Mouse (Mus musculus) gastrocnemius, postnatal 14 days (tissue): Measurements from ENCODE around the gene Tbc1d5. TPM values are rescaled to one million over a fixed set of nuclear protein-coding genes. Genes with fewer than 3 reads are reported as not detected.
A peak's percentile ranks its signal among the peaks of the same experiment; 100 is the strongest.

Experiments
- DNase-seq: peaks from one replicate; pipeline ENCODE4 v3.0.0; 2021; ENCODE audit warnings: mixed read lengths
- intact Hi-C: fragments of 180-260 bp; cut with DNase I; formaldehyde crosslinking; loops from one replicate; pipeline ENCODE4 v1.15.1; 2025; ENCODE audit warnings: low total_unique reads
- total RNA-seq, 2 experiments: library from RNA; stranded (reverse); gene quantifications; 2 replicates each; pipeline ENCODE4 v1.2.3; 2021

The Tbc1d5 gene
- total RNA-seq, 2 experiments from 2014 or later: 7.3 to 7.6 TPM

- no peak for DNase-seq
- intact Hi-C loops: no loop called here
These were observed 271.0 kb downstream of the Tbc1d5 start for GRCm38 (mm10) chr17:50908160-50908559.

GRCm38 (mm10) chr17:50906630-50907029, 272.5 kb downstream of the Tbc1d5 start:
- intact Hi-C loops: no loop called here
- no peak for DNase-seq

GRCm38 (mm10) chr17:50904463-50904862, 274.7 kb downstream of the Tbc1d5 start:
- intact Hi-C loops: no loop called here
- DNase-seq: no peak

GRCm38 (mm10) chr17:50897867-50898266, 281.3 kb downstream of the Tbc1d5 start:
- no peak for DNase-seq
- intact Hi-C loops: no loop called here

GRCm38 (mm10) chr17:50889475-50889874, 289.7 kb downstream of the Tbc1d5 start:
- intact Hi-C loops: no loop called here
- DNase-seq: no peak

- DNase-seq: no peak
- intact Hi-C loops: no loop called here
These were observed 299.2 kb downstream of the Tbc1d5 start for GRCm38 (mm10) chr17:50879910-50880309.

- intact Hi-C loops: no loop called here
- no peak for DNase-seq
These were observed 302.7 kb downstream of the Tbc1d5 start for GRCm38 (mm10) chr17:50876451-50876850.

GRCm38 (mm10) chr17:50874067-50874466, 305.1 kb downstream of the Tbc1d5 start:
- intact Hi-C loops: no loop called here
- no peak for DNase-seq

GRCm38 (mm10) chr17:50872600-50872999, 306.6 kb downstream of the Tbc1d5 start:
- intact Hi-C loops: no loop called here

GRCm38 (mm10) chr17:50867297-50867696, 311.9 kb downstream of the Tbc1d5 start:
- intact Hi-C loops: no loop called here
- DNase-seq: no peak

More at GRCm38 (mm10) chr17:50872600-50872999, 306.6 kb downstream of the Tbc1d5 start:
- DNase-seq: no peak

- intact Hi-C loops: no loop called here
- no peak for DNase-seq
These were observed 314.4 kb downstream of the Tbc1d5 start for GRCm38 (mm10) chr17:50864781-50865180.

GRCm38 (mm10) chr17:50853220-50853619, 325.9 kb downstream of the Tbc1d5 start:
- no peak for DNase-seq
- intact Hi-C loops: no loop called here

GRCm38 (mm10) chr17:50851382-50851781, 327.8 kb downstream of the Tbc1d5 start:
- intact Hi-C loops: no loop called here
- no peak for DNase-seq

- intact Hi-C loops: no loop called here
- no peak for DNase-seq
These were observed 365.1 kb downstream of the Tbc1d5 start for GRCm38 (mm10) chr17:50814089-50814488.

- no peak for DNase-seq
- intact Hi-C loops: no loop called here
These were observed 365.6 kb downstream of the Tbc1d5 start for GRCm38 (mm10) chr17:50813580-50813979.

- no peak for DNase-seq
- intact Hi-C loops: no loop called here
These were observed 373.5 kb downstream of the Tbc1d5 start for GRCm38 (mm10) chr17:50805631-50806030.

GRCm38 (mm10) chr17:50803234-50803633, 375.9 kb downstream of the Tbc1d5 start:
- intact Hi-C loops: no loop called here
- no peak for DNase-seq

GRCm38 (mm10) chr17:50802380-50802779, 376.8 kb downstream of the Tbc1d5 start:
- intact Hi-C loops: no loop called here
- DNase-seq: no peak

GRCm38 (mm10) chr17:50795445-50796095, 383.6 kb downstream of the Tbc1d5 start:
- intact Hi-C loops: loop anchor here (5.0 to 10.0 kb wide), 2 partner anchors 378 to 501 kb away; partner anchors contain the start of gene Dazl
- DNase-seq: peak; percentile 26

- DNase-seq: no peak
- intact Hi-C loops: loop anchor here (10.0 kb wide), 1 partner anchor 497 kb away; the partner anchor contains the start of gene Dazl
These were observed 387.5 kb downstream of the Tbc1d5 start for GRCm38 (mm10) chr17:50791671-50792070.

- no peak for DNase-seq
- intact Hi-C loops: no loop called here
These were observed 390.3 kb downstream of the Tbc1d5 start for GRCm38 (mm10) chr17:50788835-50789234.

GRCm38 (mm10) chr17:50775247-50775646, 403.9 kb downstream of the Tbc1d5 start:
- intact Hi-C loops: no loop called here

More at GRCm38 (mm10) chr17:50775247-50775646, 403.9 kb downstream of the Tbc1d5 start:
- no peak for DNase-seq
